Mouse (Mus musculus) heart, embryonic 14.5 days (tissue): ENCODE data around the gene Ipcef1. TPM values are rescaled to one million over a fixed set of nuclear protein-coding genes. Genes with fewer than 3 reads are reported as not detected.

Source experiments
- ATAC-seq: fragments of 200-750 bp; cut with Nextera tagmentation; 2 replicates; pipeline ENCODE4 v1.8.0; 2017; ENCODE audit warnings: low read depth, moderate TSS enrichment; ENCODE audit not compliant: insufficient number of reproducible peaks, insufficient read depth, low FRiP score
- H3K27ac ChIP-seq, 2 experiments: fragments of 200-500 bp in 1 of 2; fragments of 300-500 bp in 1 of 2; sonication (generic) in 1 of 2; replicated peaks in 1 of 2; 2 replicates each; pipeline ENCODE4 v1.5.1; 2012 to 2014; ENCODE audit warnings: low read depth in 2 of 2, low read length in 2 of 2, control low read depth in 1 of 2, mild to moderate bottlenecking in 1 of 2, mixed read lengths in 1 of 2; ENCODE audit not compliant: control insufficient read depth in 1 of 2, insufficient read depth in 1 of 2
- H3K27me3 ChIP-seq: fragments of 300-500 bp; sonication (generic); 2 replicates; pipeline ENCODE4 v1.6.1; 2014; ENCODE audit warnings: mild to moderate bottlenecking, low read length, control low read depth; ENCODE audit not compliant: control insufficient read depth, insufficient read depth
- H3K36me3 ChIP-seq: fragments of 300-500 bp; sonication (generic); 2 replicates; pipeline ENCODE4 v1.6.1; 2014; ENCODE audit warnings: mild to moderate bottlenecking, control low read depth, low read length, mixed read lengths; ENCODE audit not compliant: control insufficient read depth, insufficient read depth
- H3K4me1 ChIP-seq, 2 experiments: fragments of 200-500 bp in 1 of 2; fragments of 300-500 bp in 1 of 2; sonication (generic) in 1 of 2; 2 replicates each; pipeline ENCODE4 v1.6.1; 2012 to 2014; ENCODE audit warnings: low read length in 2 of 2, control low read depth in 1 of 2, mixed read lengths in 1 of 2; ENCODE audit not compliant: control insufficient read depth in 2 of 2, insufficient read depth in 2 of 2
- H3K4me2 ChIP-seq: fragments of 300-500 bp; sonication (generic); 2 replicates; pipeline ENCODE4 v1.6.1; 2014; ENCODE audit warnings: mild to moderate bottlenecking, low read length
- H3K4me3 ChIP-seq, 2 experiments: fragments of 200-500 bp in 1 of 2; fragments of 300-500 bp in 1 of 2; sonication (generic) in 1 of 2; 2 replicates each; pipeline ENCODE4 v1.5.1; 2012 to 2014; ENCODE audit warnings: low read length in 2 of 2, mild to moderate bottlenecking in 2 of 2, control low read depth in 1 of 2, low read depth in 1 of 2, moderate library complexity in 1 of 2; ENCODE audit not compliant: control insufficient read depth in 1 of 2, insufficient read depth in 1 of 2
- H3K9ac ChIP-seq: fragments of 300-500 bp; sonication (generic); 2 replicates; pipeline ENCODE4 v1.6.1; 2014; ENCODE audit warnings: mild to moderate bottlenecking, low read length
- H3K9me3 ChIP-seq: fragments of 300-500 bp; sonication (generic); 2 replicates; pipeline ENCODE4 v1.6.1; 2016; ENCODE audit warnings: low read length, control low read depth; ENCODE audit not compliant: control insufficient read depth
- WGBS: fragments of 180-500 bp; shearing (Covaris S2); extraction: QIAGEN DNeasy Blood & Tissue Kit; methylation state at CpG from one replicate; pipeline ENCODE4 v1.1.7; 2014; 5-methylcytosine and 5-hydroxymethylcytosine counted together
- polyA plus RNA-seq: library from polyadenylated mRNA; unstranded; fragments of >200 nt; fragmentation: Nextera tagmentation; extraction: Ambion mirVana; gene quantifications from 2 replicates; pipeline ENCODE4 v1.2.1, GENCODE M21; 2014

Ipcef1 gene
- polyA plus RNA-seq, 1 experiment from 2014 or later, result not detected

DNA sequence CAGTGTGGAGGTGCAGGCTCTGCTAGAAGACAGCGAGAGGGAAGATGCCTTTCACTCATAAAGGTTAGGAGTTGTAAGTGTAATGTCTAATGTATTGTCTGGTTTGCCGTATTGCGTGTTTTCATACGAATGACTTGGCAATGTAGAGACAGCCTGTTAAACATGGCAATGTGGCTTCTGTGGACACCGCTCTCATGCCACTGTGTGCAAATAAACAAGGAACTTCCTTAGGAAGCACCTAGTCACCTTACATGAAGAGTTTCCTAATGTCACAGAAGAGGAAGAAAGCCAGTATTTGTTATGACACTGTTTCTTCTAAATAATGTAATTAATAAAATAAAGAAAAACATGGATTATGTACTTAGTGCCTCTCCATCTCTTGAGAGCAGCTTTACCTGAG, 15.1 kb downstream of the Ipcef1 start:
- Histone ChIP-seq H3K4me2 (no peak overlapping the region), H3K4me1 (peaks cover 0 to 2% of the 10 kb centered on the region in 2 experiments; a peak in 1 of 4 replicates), H3K36me3 (no peaks in the 10 kb centered on the region), H3K9me3 (no peaks in the 10 kb centered on the region), H3K9ac (no peak overlapping the region), H3K4me3 (no peak overlapping the region), H3K27ac (no peak overlapping the region), H3K27me3 (no peaks in the 10 kb centered on the region)
- ATAC-seq, result no peak
- 87% methylated on average over 5 of the region's 5 CpGs for whole genome bisulfite sequencing

DNA sequence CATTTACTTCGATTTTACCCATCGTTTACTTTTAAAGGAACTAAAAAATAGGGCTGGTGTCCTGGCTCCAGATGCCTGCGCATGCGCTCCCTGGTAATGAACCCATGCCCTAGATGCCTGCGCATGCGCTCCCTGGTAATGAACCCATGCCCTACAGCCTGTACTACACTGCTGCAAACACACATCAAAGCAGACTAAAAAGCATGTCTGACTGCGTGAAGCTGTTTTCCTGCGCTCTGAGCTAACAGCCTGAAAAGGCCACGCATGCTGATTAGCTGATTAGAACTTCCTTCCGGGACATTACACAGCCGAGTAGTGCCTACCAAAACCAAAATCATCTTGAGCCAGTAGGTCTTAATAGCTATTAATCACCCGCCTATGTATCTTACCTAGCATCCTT, 16.7 kb downstream of the Ipcef1 start:
- H3K9ac ChIP-seq, result no peak overlapping the region
- 73% methylated on average over 12 of the region's 12 CpGs for WGBS
- ATAC-seq, result no peak
- H3K27me3 ChIP-seq, result no peaks in the 10 kb centered on the region
- H3K27ac ChIP-seq, result no peak overlapping the region
- no peaks in the 10 kb centered on the region for H3K9me3 ChIP-seq
- H3K4me1 ChIP-seq, result peaks cover 0 to 2% of the 10 kb centered on the region in 2 experiments; a peak in 1 of 4 replicates
- H3K36me3 ChIP-seq, result no peaks in the 10 kb centered on the region
- no peak overlapping the region for H3K4me3 ChIP-seq
- H3K4me2 ChIP-seq, result no peak overlapping the region

DNA sequence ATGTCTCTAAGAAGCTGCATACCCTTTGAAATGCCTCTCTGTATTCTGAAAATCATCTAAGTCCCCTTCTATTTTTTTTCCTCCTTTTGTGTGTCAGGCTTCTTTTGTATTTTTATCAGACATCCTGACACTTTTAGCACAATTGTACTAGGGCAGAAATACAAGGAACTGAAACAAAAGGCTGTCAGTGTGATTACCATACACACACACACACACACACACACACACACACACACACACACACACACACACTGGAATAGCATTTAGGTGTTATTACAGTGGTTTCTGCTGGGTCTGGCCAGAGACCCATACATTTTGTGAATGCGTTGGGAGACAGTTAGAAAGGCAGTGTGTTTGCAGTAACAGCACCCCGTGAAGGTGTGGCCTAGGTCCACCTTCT, 18.8 kb downstream of the Ipcef1 start:
- ATAC-seq, result no peak
- peaks cover 0 to 2% of the 10 kb centered on the region in 2 experiments; a peak in 1 of 4 replicates for H3K4me1 ChIP-seq
- no peak overlapping the region for H3K4me2 ChIP-seq
- H3K36me3 ChIP-seq, result no peaks in the 10 kb centered on the region
- 86% methylated on average over 2 of the region's 2 CpGs for WGBS
- no peak overlapping the region for H3K9ac ChIP-seq
- no peaks in the 10 kb centered on the region for H3K27me3 ChIP-seq
- H3K4me3 ChIP-seq, result no peak overlapping the region
- H3K27ac ChIP-seq, result no peak overlapping the region
- no peaks in the 10 kb centered on the region for H3K9me3 ChIP-seq

DNA sequence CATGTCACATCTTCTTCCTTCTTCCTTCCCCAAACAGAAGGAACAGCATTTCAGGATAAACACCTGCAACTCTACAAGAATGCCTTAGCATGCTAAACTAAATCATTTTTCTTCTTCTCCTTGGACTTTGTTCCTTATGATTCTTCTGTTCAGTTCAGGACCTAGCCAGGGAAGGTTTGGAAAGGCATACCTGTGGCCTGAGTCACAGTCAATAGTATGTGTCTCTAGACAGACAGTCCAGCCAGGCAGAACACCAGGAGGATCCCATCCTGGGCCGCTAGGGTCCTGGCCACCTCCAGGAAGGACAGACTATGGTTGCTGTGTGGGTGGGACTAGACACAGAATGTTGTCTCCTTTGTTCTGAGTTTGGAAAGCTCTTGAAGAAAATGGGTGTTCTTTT, 27.2 kb downstream of the Ipcef1 start:
- Histone ChIP-seq H3K36me3 (no peaks in the 10 kb centered on the region), H3K27me3 (no peaks in the 10 kb centered on the region), H3K4me2 (no peak overlapping the region), H3K27ac (no peak overlapping the region), H3K9me3 (no peaks in the 10 kb centered on the region), H3K9ac (no peak overlapping the region), H3K4me3 (no peak overlapping the region), H3K4me1 (no peaks in the 10 kb centered on the region)
- WGBS, result 59% methylated on average over 1 of the region's 1 CpGs
- ATAC-seq, result no peak

GRCm38 (mm10) chr10:7020551-7020950, 31.7 kb downstream of the Ipcef1 start:
- Histone ChIP-seq H3K9me3 (no peaks in the 10 kb centered on the region), H3K4me3 (no peak overlapping the region), H3K36me3 (no peaks in the 10 kb centered on the region), H3K9ac (no peak overlapping the region), H3K27ac (no peak overlapping the region), H3K4me1 (no peaks in the 10 kb centered on the region), H3K4me2 (no peak overlapping the region), H3K27me3 (no peaks in the 10 kb centered on the region)
- WGBS, result 81% methylated on average over 9 of the region's 9 CpGs
- ATAC-seq, result no peak

GRCm38 (mm10) chr10:7019781-7020386, 32.4 kb downstream of the Ipcef1 start:
- Histone ChIP-seq H3K27ac (no peak overlapping the region), H3K9me3 (no peaks in the 10 kb centered on the region), H3K9ac (no peak overlapping the region), H3K4me1 (no peaks in the 10 kb centered on the region), H3K36me3 (no peaks in the 10 kb centered on the region), H3K4me3 (no peak overlapping the region), H3K27me3 (no peaks in the 10 kb centered on the region), H3K4me2 (no peak overlapping the region)
- no peak for ATAC-seq
- 61% methylated on average over 7 of the region's 7 CpGs for WGBS

- no peak overlapping the region for H3K9ac ChIP-seq
- H3K27me3 ChIP-seq, result no peaks in the 10 kb centered on the region
- H3K4me3 ChIP-seq, result no peak overlapping the region
- no peak overlapping the region for H3K4me2 ChIP-seq
- WGBS, result 48% methylated on average over 1 of the region's 1 CpGs
- no peaks in the 10 kb centered on the region for H3K36me3 ChIP-seq
- no peak for ATAC-seq
- no peak overlapping the region for H3K27ac ChIP-seq
- H3K9me3 ChIP-seq, result no peaks in the 10 kb centered on the region
- no peaks in the 10 kb centered on the region for H3K4me1 ChIP-seq
These were observed 37.1 kb downstream of the Ipcef1 start for GRCm38 (mm10) chr10:7015199-7015598.

- Histone ChIP-seq H3K9me3 (no peaks in the 10 kb centered on the region), H3K4me1 (no peaks in the 10 kb centered on the region), H3K27me3 (no peaks in the 10 kb centered on the region), H3K36me3 (no peaks in the 10 kb centered on the region), H3K4me2 (no peak overlapping the region), H3K27ac (no peak overlapping the region), H3K4me3 (no peak overlapping the region), H3K9ac (no peak overlapping the region)
- 79% methylated on average over 8 of the region's 8 CpGs for WGBS
- no peak for ATAC-seq
These were observed 41.7 kb downstream of the Ipcef1 start for GRCm38 (mm10) chr10:7010543-7010942.
